Mouse (Mus musculus) MEL (cell line): ENCODE data around the gene Scn3b. TPM values are rescaled to one million over a fixed set of nuclear protein-coding genes. Genes with fewer than 3 reads are reported as not detected.

Experiments
- DNase-seq: peaks from one replicate; pipeline ENCODE4 v3.0.0; 2011; ENCODE audit warnings: low read depth, low spot score
- H3K27ac ChIP-seq: 2 replicates; pipeline ENCODE4 v1.5.1; 2012; ENCODE audit warnings: low read depth, mild to moderate bottlenecking, control low read depth, low read length, moderate library complexity; ENCODE audit not compliant: control insufficient read depth
- H3K27me3 ChIP-seq, 2 experiments: fragments of 150-350 bp in 1 of 2; sonication (generic) in 1 of 2; 2 replicates each; pipeline ENCODE4 v1.6.1; 2012; ENCODE audit warnings: low read length in 2 of 2, mild to moderate bottlenecking in 2 of 2, improper control_type of control experiment in 1 of 2, moderate library complexity in 1 of 2; ENCODE audit not compliant: insufficient read depth in 2 of 2, control insufficient read depth in 1 of 2
- H3K36me3 ChIP-seq, 2 experiments: 2 replicates each; pipeline ENCODE4 v1.6.1; 2012 to 2014; ENCODE audit warnings: low read length in 2 of 2, improper control_type of control experiment in 1 of 2, inconsistent platforms in 1 of 2, mild to moderate bottlenecking in 1 of 2; ENCODE audit not compliant: insufficient read depth in 2 of 2, control insufficient read depth in 1 of 2
- H3K4me1 ChIP-seq, 2 experiments: fragments of 150-350 bp in 1 of 2; sonication (generic) in 1 of 2; 2 replicates each; pipeline ENCODE4 v1.6.1; 2012; ENCODE audit warnings: low read length in 2 of 2, improper control_type of control experiment in 1 of 2, mild to moderate bottlenecking in 1 of 2; ENCODE audit not compliant: insufficient read depth in 2 of 2, control insufficient read depth in 1 of 2
- H3K4me3 ChIP-seq, 2 experiments: fragments of 150-350 bp in 1 of 2; sonication (generic) in 1 of 2; 2 replicates each; pipeline ENCODE4 v1.5.1; 2012; ENCODE audit warnings: low read depth in 2 of 2, low read length in 2 of 2, mild to moderate bottlenecking in 2 of 2, moderate library complexity in 2 of 2, control low read depth in 1 of 2, improper control_type of control experiment in 1 of 2; ENCODE audit not compliant: control insufficient read depth in 1 of 2, insufficient read depth in 1 of 2
- H3K79me2 ChIP-seq: 2 replicates; pipeline ENCODE4 v1.6.1; 2012; ENCODE audit warnings: mild to moderate bottlenecking, low read length, moderate library complexity; ENCODE audit not compliant: control insufficient read depth, poor library complexity, insufficient read depth
- H3K9ac ChIP-seq: 2 replicates; pipeline ENCODE4 v1.6.1; 2012; ENCODE audit warnings: low read depth, mild to moderate bottlenecking, control low read depth, low read length, moderate library complexity; ENCODE audit not compliant: control insufficient read depth, poor library complexity, severe bottlenecking
- H3K9me3 ChIP-seq: fragments of 150-350 bp; sonication (generic); replicated peaks from 2 replicates; pipeline ENCODE4 v1.6.1; 2012; ENCODE audit warnings: mild to moderate bottlenecking, low read length, improper control_type of control experiment, moderate library complexity; ENCODE audit not compliant: insufficient read depth
- BHLHE40 ChIP-seq: IDR thresholded peaks from 2 replicates; pipeline ENCODE4 v1.6.1; 2012; ENCODE audit warnings: low read depth, mild to moderate bottlenecking, inconsistent platforms, low read length, improper control_type of control experiment, borderline replicate concordance
- CHD1 ChIP-seq: IDR thresholded peaks from 2 replicates; pipeline ENCODE4 v1.6.1; 2012; ENCODE audit warnings: low read depth, mild to moderate bottlenecking, inconsistent platforms, low read length, improper control_type of control experiment
- CTCF ChIP-seq, 3 experiments: IDR thresholded peaks in 2 of 3; conservative IDR thresholded peaks in 1 of 3; 2 replicates each; pipeline ENCODE4 v1.5.1; 2011 to 2012; ENCODE audit warnings: low read length in 3 of 3, low read depth in 2 of 3, mild to moderate bottlenecking in 2 of 3, improper control_type of control experiment in 1 of 3, inconsistent platforms in 1 of 3, mixed read lengths in 1 of 3, moderate library complexity in 1 of 3; ENCODE audit not compliant: control insufficient read depth in 1 of 3, insufficient read depth in 1 of 3, poor library complexity in 1 of 3, severe bottlenecking in 1 of 3
- E2F4 ChIP-seq: IDR thresholded peaks from 2 replicates; pipeline ENCODE4 v1.6.1; 2011; ENCODE audit warnings: low read depth, low read length, improper control_type of control experiment, borderline replicate concordance
- EP300 ChIP-seq, 2 experiments: IDR thresholded peaks; 2 replicates each; pipeline ENCODE4 v1.6.1; 2011; ENCODE audit warnings: improper control_type of control experiment in 2 of 2, low read length in 2 of 2, low read depth in 1 of 2, mild to moderate bottlenecking in 1 of 2
- ETS1 ChIP-seq: IDR thresholded peaks from 2 replicates; pipeline ENCODE4 v1.6.1; 2012; ENCODE audit warnings: low read depth, mild to moderate bottlenecking, inconsistent platforms, low read length, improper control_type of control experiment, moderate library complexity
- HCFC1 ChIP-seq: IDR thresholded peaks from 2 replicates; pipeline ENCODE4 v1.6.1; 2012; ENCODE audit warnings: low read depth, mild to moderate bottlenecking, inconsistent platforms, low read length, improper control_type of control experiment, moderate library complexity
- MAZ ChIP-seq: IDR thresholded peaks from 2 replicates; pipeline ENCODE4 v1.6.1; 2012; ENCODE audit warnings: low read depth, mild to moderate bottlenecking, inconsistent platforms, low read length, improper control_type of control experiment
- MXI1 ChIP-seq: IDR thresholded peaks from 2 replicates; pipeline ENCODE4 v1.6.1; 2011; ENCODE audit warnings: mild to moderate bottlenecking, low read depth, low read length, improper control_type of control experiment
- MYC ChIP-seq: IDR thresholded peaks from 2 replicates; pipeline ENCODE4 v1.6.1; 2011; ENCODE audit warnings: low read depth, mild to moderate bottlenecking, low read length, improper control_type of control experiment, moderate library complexity
- NRF1 ChIP-seq: IDR thresholded peaks from 2 replicates; pipeline ENCODE4 v1.6.1; 2014; ENCODE audit warnings: low read depth, mild to moderate bottlenecking, inconsistent platforms, low read length, improper control_type of control experiment, moderate library complexity; ENCODE audit not compliant: poor library complexity, insufficient read depth, severe bottlenecking
- POLR2A ChIP-seq, 2 experiments: IDR thresholded peaks; 2 replicates each; pipeline ENCODE4 v1.6.1; 2011 to 2012; ENCODE audit warnings: low read length in 2 of 2, mild to moderate bottlenecking in 2 of 2, control low read depth in 1 of 2, improper control_type of control experiment in 1 of 2, low read depth in 1 of 2, moderate library complexity in 1 of 2; ENCODE audit not compliant: control insufficient read depth in 1 of 2, insufficient read depth in 1 of 2, poor library complexity in 1 of 2
- POLR2AphosphoS2 ChIP-seq: IDR thresholded peaks from 2 replicates; pipeline ENCODE4 v1.6.1; 2011; ENCODE audit warnings: low read length, improper control_type of control experiment
- POLR2AphosphoS5 ChIP-seq: IDR thresholded peaks from 2 replicates; pipeline ENCODE4 v1.6.1; 2012; ENCODE audit warnings: low read depth, borderline replicate concordance, mild to moderate bottlenecking, inconsistent platforms, low read length, moderate library complexity, mixed read lengths
- RCOR1 ChIP-seq: IDR thresholded peaks from 2 replicates; pipeline ENCODE4 v1.6.1; 2012; ENCODE audit warnings: low read depth, mild to moderate bottlenecking, inconsistent platforms, low read length, improper control_type of control experiment
- SMC3 ChIP-seq: IDR thresholded peaks from 2 replicates; pipeline ENCODE4 v1.6.1; 2011; ENCODE audit warnings: low read depth, low read length, improper control_type of control experiment
- TAL1 ChIP-seq: IDR thresholded peaks from 2 replicates; pipeline ENCODE4 v1.6.1; 2012; ENCODE audit warnings: mild to moderate bottlenecking, inconsistent platforms, low read length, moderate library complexity, mixed read lengths
- USF2 ChIP-seq, 2 experiments: IDR thresholded peaks; 2 replicates each; pipeline ENCODE4 v1.6.1; 2011 to 2012; ENCODE audit warnings: improper control_type of control experiment in 2 of 2, low read length in 2 of 2, borderline replicate concordance in 1 of 2, inconsistent platforms in 1 of 2, low read depth in 1 of 2, mild to moderate bottlenecking in 1 of 2; ENCODE audit not compliant: insufficient read depth in 1 of 2
- ZC3H11A ChIP-seq: IDR thresholded peaks from 2 replicates; pipeline ENCODE4 v1.6.1; 2012; ENCODE audit warnings: low read depth, mild to moderate bottlenecking, inconsistent platforms, low read length, improper control_type of control experiment
- ZMIZ1 ChIP-seq: IDR thresholded peaks from 2 replicates; pipeline ENCODE4 v1.6.1; 2012; ENCODE audit warnings: low read depth, mild to moderate bottlenecking, inconsistent platforms, low read length, improper control_type of control experiment, moderate library complexity
- ZNF384 ChIP-seq: IDR thresholded peaks from 2 replicates; pipeline ENCODE4 v1.6.1; 2012; ENCODE audit warnings: low read depth, mild to moderate bottlenecking, inconsistent platforms, low read length, improper control_type of control experiment
- polyA plus RNA-seq, 2 experiments: library from polyadenylated mRNA; stranded (reverse) in 1 of 2; unstranded in 1 of 2; fragments of >175 nt in 1 of 2; fragments of >200 nt in 1 of 2; gene quantifications; 2 replicates each; pipeline versions ENCODE4 v1.2.1 to v1.2.4; 2012; ENCODE audit warnings: low replicate concordance in 2 of 2, low read depth in 1 of 2; ENCODE audit not compliant: insufficient read length in 2 of 2, insufficient read depth in 1 of 2, missing spikeins in 1 of 2
- total RNA-seq: library from RNA; depleted of rRNA; stranded (reverse); fragments of 300-350 nt; gene quantifications from 2 replicates; pipeline ENCODE4 v1.2.3, GENCODE M21; 2012

Scn3b gene
- total and polyA plus RNA-seq, 3 experiments, result not detected

DNA sequence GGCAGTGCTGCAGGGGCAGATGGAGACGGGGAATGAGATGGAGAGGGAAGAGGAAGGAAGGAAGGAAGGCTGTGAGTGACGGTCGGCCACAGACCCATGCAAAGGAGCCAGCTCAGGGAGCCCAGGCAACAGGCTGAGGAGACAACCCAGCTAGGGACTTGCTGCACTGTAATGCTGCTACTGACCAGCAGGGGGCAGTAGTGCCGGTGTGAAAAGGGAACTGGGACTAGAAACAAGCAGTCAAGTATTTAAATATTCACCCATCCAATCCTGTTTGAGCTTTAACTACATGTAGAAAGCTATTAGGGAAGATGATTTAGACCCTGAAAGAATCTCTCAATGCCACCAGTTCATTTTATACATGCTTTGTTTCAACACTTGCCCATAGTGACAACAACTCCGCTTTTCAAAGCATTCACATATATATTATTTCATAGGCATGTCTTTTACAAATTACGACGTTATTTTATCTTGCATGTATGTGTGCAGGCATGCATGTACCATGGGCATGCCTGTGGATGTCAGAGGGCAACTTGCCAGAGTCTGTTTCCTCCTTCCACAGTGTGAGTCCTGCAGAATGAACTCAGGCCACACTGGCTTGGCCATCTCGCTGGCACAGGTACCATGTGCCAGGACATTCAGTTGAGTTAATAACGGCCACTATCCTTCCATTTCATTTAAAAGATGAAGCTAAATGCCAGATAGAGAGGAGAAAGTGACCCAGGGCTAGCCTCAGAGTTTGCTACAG, 64.8 kb downstream of the Scn3b start:
- TF ChIP-seq CTCF (IDR thresholded peaks at IDR 0.05 in 2 of 3, conservative IDR thresholded peaks at IDR 0.05 in 1 of 3; ENCODE audit: control insufficient read depth in 1 of 3, insufficient read depth in 1 of 3, low read depth in 2 of 3, low read length in 3 of 3, poor library complexity in 1 of 3, severe bottlenecking in 1 of 3), result peak; percentile 25 to 56 (median 48); a peak in 5 of 6 replicates
- no peak for TF ChIP-seq POLR2AphosphoS2
- no peak for TF ChIP-seq SMC3
- no peak for TF ChIP-seq MXI1
- no peak for TF ChIP-seq ZMIZ1
- no peak for TF ChIP-seq ETS1
- no peak for TF ChIP-seq EP300 (IDR thresholded peaks at IDR 0.05; ENCODE audit: low read depth in 1 of 2, low read length in 2 of 2)
- H3K9ac ChIP-seq, result no peak overlapping the region
- no peaks in the 10 kb centered on the region for H3K9me3 ChIP-seq
- H3K4me1 ChIP-seq, result no peaks in the 10 kb centered on the region
- DNase-seq, result peak; percentile 7
- no peaks in the 10 kb centered on the region for H3K27me3 ChIP-seq
- no peaks in the 10 kb centered on the region for H3K36me3 ChIP-seq
- H3K27ac ChIP-seq, result no peak overlapping the region
- no peak overlapping the region for H3K4me3 ChIP-seq
- H3K79me2 ChIP-seq, result no peaks in the 10 kb centered on the region

DNA sequence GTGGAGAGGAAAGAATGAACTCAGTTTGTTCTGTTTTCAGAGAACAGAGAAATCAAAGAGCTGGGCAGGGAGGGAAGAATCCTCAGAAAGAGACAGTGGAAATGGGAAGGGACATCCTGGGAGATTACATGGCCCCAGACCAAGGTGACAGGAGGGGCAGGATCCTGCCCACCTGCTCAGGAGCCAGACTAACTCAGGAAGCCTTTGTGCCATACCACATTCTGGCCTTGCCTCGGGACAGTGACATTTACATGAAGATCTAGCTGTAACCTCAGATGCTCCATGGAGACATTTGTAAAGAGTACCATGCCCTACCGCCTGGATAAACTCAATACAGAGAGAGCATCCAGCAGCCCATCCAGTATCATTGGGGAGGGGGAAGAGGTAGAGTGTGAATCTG, 65.6 kb downstream of the Scn3b start:
- Histone ChIP-seq H3K9ac (no peak overlapping the region), H3K27ac (no peak overlapping the region), H3K4me3 (no peak overlapping the region), H3K4me1 (no peaks in the 10 kb centered on the region), H3K9me3 (no peaks in the 10 kb centered on the region), H3K27me3 (no peaks in the 10 kb centered on the region), H3K36me3 (no peaks in the 10 kb centered on the region), H3K79me2 (no peaks in the 10 kb centered on the region)
- no peak for DNase-seq
- TF ChIP-seq TAL1 (no peak), HCFC1 (no peak), E2F4 (no peak), POLR2A (IDR thresholded peaks at IDR 0.05; ENCODE audit: control insufficient read depth in 1 of 2, insufficient read depth in 1 of 2, low read depth in 1 of 2, low read length in 2 of 2, poor library complexity in 1 of 2) (no peak), POLR2AphosphoS5 (no peak), MYC (no peak), ZC3H11A (no peak), MAZ (no peak), NRF1 (no peak), CHD1 (no peak), BHLHE40 (no peak), ZNF384 (no peak), RCOR1 (no peak), USF2 (IDR thresholded peaks at IDR 0.05; ENCODE audit: borderline replicate concordance in 1 of 2, insufficient read depth in 1 of 2, low read depth in 1 of 2, low read length in 2 of 2) (no peak)
